ENCODE assay signal across 8 mouse cellular contexts in genomic region chr11:99039782-99040181, GRCm38 (mm10). TPM values are rescaled to one million over a fixed set of nuclear protein-coding genes. Genes with fewer than 3 reads are reported as not detected.
A peak's percentile ranks its signal among the peaks of the same experiment; 100 is the strongest.
DNase-seq lines count a peak whose midpoint lies in the region; ATAC-seq lines count a peak whose summit lies in the region.

No protein-coding gene starts in this region.

- peak; percentile 64 to 86 for DNase-seq in cerebellum, postnatal 4 days (ENCODE audit: low spot score in 2 of 2)
- peak; percentile 72 for DNase-seq in gastrocnemius, postnatal 10 days
- DNase-seq in induced T-regulatory cell, adult 2 months (ENCODE audit: low read depth) = peak; percentile 88
- DNase-seq in left cerebral cortex, postnatal 10 days (ENCODE audit: extremely low spot score in 1 of 2, low spot score in 2 of 2) = peak; percentile 81 to 86
- DNase-seq in right cerebral cortex, postnatal 10 days (ENCODE audit: low spot score in 2 of 2) = peak; percentile 87 to 90
- DNase-seq in yolk sac, embryonic 10.5 days (ENCODE audit: low spot score) = peak; percentile 86

- intact Hi-C loops in left cerebral cortex, postnatal 10 days (cut with DNase I) = loop anchor here (2.0 to 5.0 kb wide), 3 partner anchors 57 to 109 kb away; partner anchors contain the start of gene Gjd3

- ATAC-seq in activated CD4-positive, CD25-positive, alpha-beta regulatory T cell, adult 4 months = peak; percentile 65
- peak; percentile 67 for ATAC-seq in megakaryocyte progenitor cell, adult 5-6 weeks (replicated peaks; ENCODE audit: poor library complexity)

RNA-seq across cellular contexts. Expression of gene Igfbp4, which starts 1.3 kb away (rescaled TPM):
- polyA plus RNA-seq in activated CD4-positive, CD25-positive, alpha-beta regulatory T cell, adult 4 months (2017; shearing (Covaris generic)) = 10 to 100 TPM; 33.7 to 43.6 TPM
- total RNA-seq in gastrocnemius, postnatal 10 days (2021) = 100 to 1,000 TPM; 172 to 198 TPM
- total RNA-seq in left cerebral cortex, postnatal 10 days (2021) = 10 to 100 TPM; 78.1 to 83.3 TPM
- 188 and 211 TPM in 2 replicates for total RNA-seq in megakaryocyte progenitor cell, adult 5-6 weeks (2015)
- total RNA-seq in megakaryocyte progenitor cell, adult 5-6 weeks (2017) = 327 and 329 TPM in 2 replicates

RNA-seq across cellular contexts. Expression of gene Top2a, which starts 15.8 kb away (rescaled TPM):
- 100 to 1,000 TPM; 118 to 121 TPM for polyA plus RNA-seq in activated CD4-positive, CD25-positive, alpha-beta regulatory T cell, adult 4 months (2017; shearing (Covaris generic))
- total RNA-seq in gastrocnemius, postnatal 10 days (2021) = 10 to 100 TPM; 33.9 to 43.9 TPM
- 10 to 100 TPM; 10.1 to 12.0 TPM for total RNA-seq in left cerebral cortex, postnatal 10 days (2021)
- 284 and 285 TPM in 2 replicates for total RNA-seq in megakaryocyte progenitor cell, adult 5-6 weeks (2015)
- 584 and 646 TPM in 2 replicates for total RNA-seq in megakaryocyte progenitor cell, adult 5-6 weeks (2017)

RNA-seq across cellular contexts. Expression of gene Tns4, which starts 49.3 kb away (rescaled TPM):
- polyA plus RNA-seq in activated CD4-positive, CD25-positive, alpha-beta regulatory T cell, adult 4 months (2017; shearing (Covaris generic)) = not detected
- total RNA-seq in gastrocnemius, postnatal 10 days (2021) = not detected
- total RNA-seq in left cerebral cortex, postnatal 10 days (2021) = under 1 TPM in 1 of 2 experiments, not detected in 1; 0.51 TPM
- total RNA-seq in megakaryocyte progenitor cell, adult 5-6 weeks (2015) = 2.1 and 2.4 TPM in 2 replicates
- 1.4 and 1.8 TPM in 2 replicates for total RNA-seq in megakaryocyte progenitor cell, adult 5-6 weeks (2017)

RNA-seq across cellular contexts. Expression of gene Gjd3, which starts 57.0 kb away (rescaled TPM):
- under 1 TPM in 1 of 2 experiments, not detected in 1; 0.41 TPM for polyA plus RNA-seq in activated CD4-positive, CD25-positive, alpha-beta regulatory T cell, adult 4 months (2017; shearing (Covaris generic))
- total RNA-seq in gastrocnemius, postnatal 10 days (2021) = not detected
- 1 to 10 TPM; 4.1 to 5.1 TPM for total RNA-seq in left cerebral cortex, postnatal 10 days (2021)
- total RNA-seq in megakaryocyte progenitor cell, adult 5-6 weeks (2015) = not detected in 2 replicates
- total RNA-seq in megakaryocyte progenitor cell, adult 5-6 weeks (2017) = not detected in 2 replicates

Comparison
In these comparisons a context has a peak if more than half of its experiments do, and no peak if none do; other contexts are left out.
1. Peak in every context shown above with its lines: DNase-seq and ATAC-seq.
2. RNA of gene Top2a, which starts 15.8 kb away (total RNA-seq): 284 to 646 TPM in megakaryocyte progenitor cell, adult 5-6 weeks; 33.9 to 43.9 TPM in gastrocnemius, postnatal 10 days and 10.1 to 12.0 TPM in left cerebral cortex, postnatal 10 days; every median in the first group is over 4 times any median in the second.